Mouse (Mus musculus) telencephalon, adult 2 months (tissue): Measurements from ENCODE around the gene Fermt2.

ENCODE experiments used
- DNase-seq: peaks from one replicate; pipeline ENCODE4 v3.0.0-alpha.2; 2011; ENCODE audit warnings: low read depth, low spot score

Fermt2 gene

DNA sequence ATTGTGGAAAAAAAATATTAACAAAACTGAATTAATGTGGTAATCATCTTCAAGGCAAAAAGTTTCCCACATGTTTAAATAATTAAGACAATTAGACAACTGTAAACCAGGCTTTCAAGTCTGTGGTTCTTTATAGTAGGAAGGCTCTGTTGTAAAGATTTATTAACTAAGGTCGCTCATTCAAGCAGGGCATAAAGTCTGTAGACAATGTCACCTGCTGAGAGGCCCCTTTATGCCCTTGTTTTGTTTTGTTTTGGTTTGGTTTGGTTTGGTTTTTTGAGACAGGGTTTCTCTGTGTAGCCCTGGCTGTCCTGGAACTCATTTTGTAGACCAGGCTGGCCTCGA is 91.0 kb downstream of the Fermt2 start:
- DNase-seq = no peak

DNA sequence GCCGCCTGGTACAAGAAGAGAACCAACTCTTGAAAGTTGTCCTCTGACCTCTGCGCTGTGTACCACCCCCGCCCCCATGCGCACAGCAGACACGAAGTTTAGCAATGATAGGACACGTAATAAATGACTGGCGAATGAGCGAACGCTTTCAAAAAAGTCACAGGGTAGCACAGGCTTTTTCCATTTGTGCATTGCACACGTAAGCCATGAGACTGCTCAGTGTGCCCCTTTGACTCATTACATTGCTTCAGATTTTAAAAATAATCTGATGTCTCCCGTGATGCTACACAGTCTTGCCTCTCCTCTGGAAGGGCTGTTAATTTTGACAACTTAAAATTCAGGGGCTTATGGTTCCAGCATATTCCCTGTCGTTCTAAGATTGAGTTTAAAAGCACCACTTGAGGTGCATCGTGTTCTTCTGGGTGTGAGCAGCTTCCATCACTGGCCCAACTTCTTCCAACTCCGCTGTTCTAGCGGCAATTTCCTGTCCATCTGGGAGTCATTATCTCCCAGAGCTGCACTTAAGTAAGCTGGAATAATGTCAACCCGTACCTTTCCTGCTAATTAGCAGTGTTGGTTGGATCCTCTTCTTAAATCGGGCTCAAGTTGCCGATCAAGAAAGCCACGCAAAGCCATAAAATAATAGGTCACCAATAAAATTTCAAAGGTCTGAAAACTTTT is 91.5 kb downstream of the Fermt2 start:
- DNase-seq = no peak

DNA sequence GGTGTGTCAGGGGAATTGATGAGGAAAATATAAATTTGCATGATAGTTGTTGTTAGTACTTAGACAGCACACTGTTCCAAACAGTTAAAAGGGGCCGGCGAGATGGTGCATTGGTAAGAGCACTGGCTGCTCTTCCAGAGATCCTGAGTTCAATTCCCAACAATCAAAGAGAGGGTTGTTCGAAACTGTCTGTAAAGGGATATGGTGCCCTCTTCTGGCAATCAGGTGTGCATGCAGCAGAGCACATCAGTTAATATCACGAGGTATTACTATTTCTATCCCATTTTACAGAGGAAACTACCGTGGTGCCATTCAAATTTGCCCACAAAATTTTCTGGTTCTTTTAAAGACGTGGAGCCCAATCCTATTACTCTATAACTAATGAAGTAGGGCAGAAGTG is 95.7 kb downstream of the Fermt2 start:
- DNase-seq = no peak

DNA sequence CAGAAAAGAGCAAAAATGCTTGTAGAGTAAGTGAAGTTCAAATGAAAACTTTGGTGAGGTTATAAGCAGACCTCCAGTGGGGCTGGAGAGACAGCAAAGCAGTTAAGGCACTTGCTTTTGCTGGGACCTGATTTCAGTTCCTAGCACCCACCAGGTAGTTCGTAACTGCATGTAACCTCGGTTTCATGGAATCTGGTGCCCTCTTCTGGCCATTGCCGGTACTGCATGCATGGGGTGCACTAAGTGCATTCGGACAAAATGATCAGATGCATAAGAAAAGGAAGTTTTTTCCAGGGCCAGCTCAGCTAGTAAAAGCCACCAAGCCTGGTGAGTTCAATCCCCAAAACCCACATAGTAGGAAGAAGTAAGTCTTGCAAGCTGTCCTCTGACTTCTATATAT is 97.9 kb downstream of the Fermt2 start:
- DNase-seq = no peak

DNA sequence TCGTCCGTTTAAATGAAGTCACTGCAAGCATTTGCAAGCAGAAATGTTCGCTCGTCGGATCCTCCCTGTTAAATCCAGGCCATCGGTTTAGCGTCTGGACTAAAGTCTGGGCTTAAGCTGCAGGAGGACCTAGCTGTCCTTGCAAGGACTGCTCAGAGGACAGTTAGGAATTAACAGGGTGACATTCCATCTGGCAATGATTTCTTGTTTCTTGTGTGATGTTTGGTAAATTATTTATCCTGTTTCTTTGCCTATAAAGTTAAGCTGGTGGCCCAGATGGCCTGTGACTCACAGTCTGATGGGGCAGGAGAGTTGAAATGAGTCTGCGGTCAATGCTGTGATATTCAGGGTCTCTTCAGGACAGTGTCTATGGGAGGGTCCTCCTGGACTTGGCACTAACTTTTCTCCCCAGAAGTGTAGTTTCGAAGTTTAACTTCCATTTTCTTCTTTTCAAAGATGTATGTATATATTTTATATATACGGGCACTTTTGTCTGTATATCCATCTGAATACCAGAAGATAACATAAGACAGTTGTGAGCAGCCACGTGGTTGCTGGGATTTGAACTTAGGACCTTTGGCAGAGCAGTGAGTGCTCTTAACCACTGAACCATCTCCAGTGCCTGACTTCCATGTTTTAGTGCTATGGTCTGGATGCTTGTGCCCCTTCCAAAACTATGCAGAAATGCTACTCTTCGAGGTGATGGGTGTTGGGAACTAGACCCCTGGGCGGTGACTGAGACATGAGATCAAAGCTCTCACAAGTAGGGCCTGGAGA is 99.7 kb downstream of the Fermt2 start:
- no peak for DNase-seq

DNA sequence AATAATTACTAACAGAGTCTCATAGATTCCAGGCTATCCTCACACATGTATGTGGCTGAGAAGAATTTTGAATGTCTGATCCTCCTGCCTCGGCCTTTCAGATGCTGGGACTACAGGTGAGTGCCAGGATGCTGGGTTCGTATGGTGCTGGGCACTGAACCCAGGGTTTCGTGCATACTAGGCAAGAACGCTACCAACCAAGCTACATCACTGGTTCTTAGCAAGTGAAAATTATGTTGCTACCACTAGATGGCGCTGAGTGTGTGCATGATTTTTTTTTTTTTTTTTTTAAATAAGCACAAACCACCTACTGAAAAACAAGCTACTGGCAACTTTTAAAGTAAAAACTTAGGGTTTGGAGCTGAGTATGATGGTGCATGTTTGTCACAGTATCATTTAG is 106.7 kb downstream of the Fermt2 start:
- peak; percentile 54 for DNase-seq

DNA sequence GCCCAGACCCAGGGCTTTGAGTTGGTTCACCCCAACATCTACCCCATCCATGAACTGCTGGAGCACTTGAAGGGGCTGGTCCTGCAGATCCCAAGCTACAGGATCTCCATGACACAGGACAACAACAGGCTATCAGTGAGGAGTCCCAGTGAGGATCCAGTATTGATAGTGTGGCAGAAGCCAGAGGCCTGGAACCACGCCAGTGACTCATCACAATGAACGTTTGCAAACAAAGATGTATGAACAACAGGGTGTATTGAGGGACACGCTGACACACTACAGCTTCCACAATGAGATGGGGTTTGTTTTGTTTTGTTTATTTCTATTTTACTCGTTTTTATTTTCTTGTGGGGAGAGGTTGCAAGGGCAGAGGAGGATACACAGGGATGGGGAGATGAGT is 107.5 kb downstream of the Fermt2 start:
- DNase-seq = peak; percentile 52

DNA sequence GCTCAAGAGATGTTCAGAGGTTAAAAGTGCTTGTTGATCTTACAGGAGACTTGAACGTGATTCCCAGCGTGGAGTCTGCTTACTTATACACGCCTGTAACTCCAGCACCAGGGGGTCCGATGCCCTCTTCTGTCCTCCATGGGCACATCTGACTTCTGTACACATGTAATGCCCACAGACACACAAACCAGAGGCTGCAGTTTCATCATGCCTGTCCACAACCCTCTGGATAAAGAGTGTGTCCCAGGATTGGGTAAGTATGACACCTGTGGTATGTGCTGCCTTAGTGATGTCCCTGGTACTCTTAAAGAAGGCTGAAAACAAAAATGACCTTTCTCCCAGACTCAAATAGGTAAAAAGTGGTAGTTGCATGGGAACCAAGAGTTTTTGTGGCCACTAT is 110.6 kb downstream of the Fermt2 start:
- no peak for DNase-seq

DNA sequence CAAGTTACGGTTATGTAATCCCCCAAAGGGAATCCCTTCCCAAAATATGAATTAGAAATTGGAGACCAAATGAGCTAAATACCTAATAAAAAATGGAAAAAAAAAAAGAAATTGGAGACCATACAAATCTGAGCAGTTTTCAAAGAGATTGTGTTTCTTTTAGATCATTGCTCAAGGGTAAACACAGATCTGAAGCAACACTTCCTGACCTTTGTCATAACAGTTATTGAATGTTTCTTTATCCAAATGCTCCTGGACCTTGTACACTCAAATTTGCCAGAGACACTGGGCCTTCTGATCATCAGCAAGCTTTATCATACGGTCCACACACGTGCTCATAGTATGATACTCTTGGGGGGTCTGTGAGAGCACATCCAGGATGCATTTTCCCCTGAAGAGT is 111.4 kb downstream of the Fermt2 start:
- no peak for DNase-seq

DNA sequence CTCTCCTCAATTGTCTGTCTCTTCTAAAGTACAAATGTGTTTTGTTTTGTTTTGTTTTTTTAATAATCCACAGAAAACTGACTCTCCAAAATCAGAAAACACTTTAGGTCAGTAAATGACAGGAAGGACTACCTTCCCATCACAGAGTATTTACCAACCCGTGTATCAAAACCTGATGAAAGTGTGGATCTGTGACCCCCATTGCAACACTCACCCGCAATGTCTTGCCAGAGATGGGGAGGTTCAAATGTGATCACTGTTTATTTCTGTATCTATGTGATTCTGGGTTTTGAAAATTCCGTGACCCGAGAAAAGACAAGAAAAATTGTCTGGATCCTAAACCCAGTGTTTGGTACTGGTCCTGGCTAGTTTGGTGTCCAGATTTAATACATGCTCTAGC is 113.7 kb downstream of the Fermt2 start:
- DNase-seq = no peak
